10 mouse cellular contexts compared by ENCODE assay signal in the genomic region with DNA sequence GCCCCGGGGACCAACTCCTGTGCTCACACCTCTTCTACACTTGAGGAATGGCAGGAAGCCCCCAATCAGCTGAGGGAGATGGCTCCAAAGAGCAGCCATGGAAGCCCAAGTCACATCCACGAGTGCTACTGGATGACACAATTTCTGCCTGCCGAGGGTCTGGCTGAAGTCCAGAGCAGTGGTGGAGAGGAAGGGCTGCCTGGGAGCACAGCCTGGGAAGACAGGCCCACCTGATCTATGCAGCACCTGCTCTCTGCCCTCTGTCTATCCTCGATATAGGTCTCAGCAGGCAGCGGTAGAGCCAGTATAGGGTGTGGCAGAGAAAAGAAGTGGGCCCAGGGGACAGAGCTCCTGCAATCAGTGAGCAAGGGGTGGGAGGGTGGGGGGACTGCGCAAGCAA. TPM values are rescaled to one million over a fixed set of nuclear protein-coding genes. Genes with fewer than 3 reads are reported as not detected.
A peak's percentile ranks its signal among the peaks of the same experiment; 100 is the strongest.
DNase-seq lines count a peak whose midpoint lies in the region; ATAC-seq and TF ChIP-seq lines count a peak whose summit lies in the region.
"Had no signal": no experiment of that assay in that cellular context is flagged by ENCODE, and none has a peak within 500 bp of the region (broad histone marks: within the 10 kb centered on the region; RNA-seq: fewer than 3 reads in every experiment).

No protein-coding gene starts in this region.

- TF ChIP-seq CTCF in midbrain, postnatal 0 days (IDR thresholded peaks at IDR 0.05): no peak

- H3K27ac ChIP-seq in forebrain, embryonic 10.5 days: peak overlapping the region; percentile 85; the same call in 1 of the 2 replicates
- H3K27ac ChIP-seq in forebrain, embryonic 14.5 days (ENCODE audit: low read depth, low read length): no peak overlapping the region
- peak overlapping the region; percentile 79 for H3K27ac ChIP-seq in midbrain, embryonic 10.5 days (replicated peaks)
- H3K27ac ChIP-seq in midbrain, postnatal 0 days (ENCODE audit: low read depth, low read length): no peak overlapping the region
- H3K27ac ChIP-seq in stomach, embryonic 16.5 days (ENCODE audit: low read length): no peak overlapping the region
- H3K27ac ChIP-seq: limb, embryonic 13.5 days had no signal

- H3K4me2 ChIP-seq in forebrain, embryonic 14.5 days (ENCODE audit: low read length): no peak overlapping the region
- no peak overlapping the region for H3K4me2 ChIP-seq in midbrain, postnatal 0 days (ENCODE audit: low read depth, low read length, poor library complexity, severe bottlenecking)
- H3K4me2 ChIP-seq in stomach, embryonic 16.5 days (ENCODE audit: low read depth, low read length): no peak overlapping the region
- H3K4me2 ChIP-seq: limb, embryonic 13.5 days had no signal

- WGBS in forebrain, embryonic 10.5 days: 81% methylated on average over 6 of the region's 6 CpGs
- WGBS in forebrain, embryonic 14.5 days: 60% methylated on average over 6 of the region's 6 CpGs
- WGBS in midbrain, embryonic 10.5 days: 80% methylated on average over 6 of the region's 6 CpGs
- WGBS in midbrain, postnatal 0 days: 62% methylated on average over 6 of the region's 6 CpGs
- 35% methylated on average over 6 of the region's 6 CpGs for WGBS in stomach, embryonic 16.5 days

- H3K4me1 ChIP-seq in forebrain, embryonic 10.5 days: peaks cover 65% of the 10 kb centered on the region
- peaks cover 33% of the 10 kb centered on the region for H3K4me1 ChIP-seq in forebrain, embryonic 14.5 days (ENCODE audit: control insufficient read depth, insufficient read depth, low read length)
- H3K4me1 ChIP-seq in midbrain, embryonic 10.5 days: peaks cover 69% of the 10 kb centered on the region
- H3K4me1 ChIP-seq in midbrain, postnatal 0 days (ENCODE audit: insufficient read depth, low read length): 0 out of 2 replicates have a peak, but pooled peaks cover 14% of the 10 kb centered on the region
- H3K4me1 ChIP-seq in stomach, embryonic 16.5 days (ENCODE audit: control insufficient read depth, insufficient read depth, low read length): peaks cover 57% of the 10 kb centered on the region

- no peak overlapping the region for H3K4me3 ChIP-seq in forebrain, embryonic 10.5 days
- H3K4me3 ChIP-seq in forebrain, embryonic 14.5 days (ENCODE audit: low read depth, low read length): no peak overlapping the region
- no peak overlapping the region for H3K4me3 ChIP-seq in midbrain, embryonic 10.5 days
- H3K4me3 ChIP-seq in midbrain, postnatal 0 days (ENCODE audit: low read depth, low read length): no peak overlapping the region
- no peak overlapping the region for H3K4me3 ChIP-seq in stomach, embryonic 16.5 days (replicated peaks; ENCODE audit: low read length)
- H3K4me3 ChIP-seq: limb, embryonic 13.5 days had no signal

- peaks cover 21% of the 10 kb centered on the region for H3K36me3 ChIP-seq in forebrain, embryonic 10.5 days (replicated peaks)
- 0 out of 2 replicates have a peak, but pooled peaks cover 4% of the 10 kb centered on the region for H3K36me3 ChIP-seq in forebrain, embryonic 14.5 days (ENCODE audit: control insufficient read depth, insufficient read depth, low read length)
- peaks cover 12% of the 10 kb centered on the region for H3K36me3 ChIP-seq in midbrain, embryonic 10.5 days
- H3K36me3 ChIP-seq in midbrain, postnatal 0 days (ENCODE audit: insufficient read depth, low read length): peaks cover 5% of the 10 kb centered on the region; the same call in 1 of the 2 replicates
- H3K36me3 ChIP-seq in stomach, embryonic 16.5 days (ENCODE audit: control insufficient read depth, insufficient read depth, low read length): no peaks in the 10 kb centered on the region; the same call in 1 of the 2 replicates

- H3K9me3 ChIP-seq in forebrain, embryonic 10.5 days: no peaks in the 10 kb centered on the region
- H3K9me3 ChIP-seq in forebrain, embryonic 14.5 days (replicated peaks; ENCODE audit: control insufficient read depth, low read length): no peaks in the 10 kb centered on the region
- H3K9me3 ChIP-seq in midbrain, embryonic 10.5 days (replicated peaks): no peaks in the 10 kb centered on the region
- H3K9me3 ChIP-seq in midbrain, postnatal 0 days (ENCODE audit: low read length): no peaks in the 10 kb centered on the region
- no peaks in the 10 kb centered on the region for H3K9me3 ChIP-seq in stomach, embryonic 16.5 days (replicated peaks; ENCODE audit: control insufficient read depth, low read length)
- H3K9me3 ChIP-seq: limb, embryonic 13.5 days had no signal

- DNase-seq in forebrain, embryonic 10.5 days (ENCODE audit: extremely low spot score, low spot score): no peak
- no peak for DNase-seq in forebrain, embryonic 14.5 days (ENCODE audit: low spot score)
- no peak for DNase-seq in midbrain, embryonic 10.5 days (ENCODE audit: low spot score)
- DNase-seq in midbrain, postnatal 0 days (ENCODE audit: low spot score): no peak
- DNase-seq in heart, postnatal 36 days: peak; percentile 57 to 63
- DNase-seq in left cerebral cortex, adult 8-10 months (ENCODE audit: low spot score in 2 of 2): no peak
- DNase-seq in ovary, postnatal 14 days (ENCODE audit: low spot score): no peak

- H3K27me3 ChIP-seq in forebrain, embryonic 10.5 days (ENCODE audit: poor library complexity, severe bottlenecking): no peaks in the 10 kb centered on the region
- H3K27me3 ChIP-seq in forebrain, embryonic 14.5 days (replicated peaks; ENCODE audit: control insufficient read depth, insufficient read depth, low read length): no peaks in the 10 kb centered on the region
- H3K27me3 ChIP-seq in midbrain, embryonic 10.5 days (ENCODE audit: low read depth, poor library complexity, severe bottlenecking): no peaks in the 10 kb centered on the region
- H3K27me3 ChIP-seq in midbrain, postnatal 0 days (ENCODE audit: insufficient read depth, low read length): no peaks in the 10 kb centered on the region
- H3K27me3 ChIP-seq in stomach, embryonic 16.5 days (ENCODE audit: control insufficient read depth, insufficient read depth, low read length): no peaks in the 10 kb centered on the region
- H3K27me3 ChIP-seq: limb, embryonic 13.5 days had no signal

- no peak for ATAC-seq in forebrain, embryonic 14.5 days
- no peak for ATAC-seq in midbrain, postnatal 0 days (ENCODE audit: low FRiP score)
- no peak for ATAC-seq in stomach, embryonic 16.5 days (ENCODE audit: insufficient read depth, low FRiP score)

- no peak overlapping the region for H3K9ac ChIP-seq in forebrain, embryonic 14.5 days (ENCODE audit: low read length)
- no peak overlapping the region for H3K9ac ChIP-seq in midbrain, postnatal 0 days (replicated peaks; ENCODE audit: low read length, poor library complexity, severe bottlenecking)
- H3K9ac ChIP-seq in stomach, embryonic 16.5 days (ENCODE audit: low read length): peak overlapping the region; percentile 42

- intact Hi-C loops in heart, postnatal 36 days (cut with DNase I): no loop called here

RNA-seq across cellular contexts. Expression of a gene that starts 1.3 kb away (rescaled TPM):
- polyA plus RNA-seq in forebrain, embryonic 10.5 days (2016; fragmentation: Nextera tagmentation; extraction: Ambion mirVana): 0.44 and 0.52 TPM in 2 replicates
- 0.20 and 0.30 TPM in 2 replicates for polyA plus RNA-seq in forebrain, embryonic 14.5 days (2014; fragmentation: Nextera tagmentation; extraction: Ambion mirVana)
- polyA plus RNA-seq in midbrain, embryonic 10.5 days (2016; fragmentation: Nextera tagmentation; extraction: Ambion mirVana): 0.12 and 0.19 TPM in 2 replicates
- 0.11 TPM in 1 of 2 replicates, not detected in the other for total RNA-seq in midbrain, postnatal 0 days (2014; rRNA removed)
- polyA plus RNA-seq in midbrain, postnatal 0 days (2015; fragmentation: Nextera tagmentation; extraction: Ambion mirVana): 0.14 TPM in 1 of 2 replicates, not detected in the other
- not detected for total RNA-seq in heart, postnatal 36 days (2021)
- 0.83 and 0.91 TPM in 2 replicates for polyA plus RNA-seq in stomach, embryonic 16.5 days (2015; fragmentation: Nextera tagmentation; extraction: Ambion mirVana)
- total RNA-seq in left cerebral cortex, adult 8-10 months (2022): not detected
- total RNA-seq: heart, postnatal 10 days had no signal

RNA-seq across cellular contexts. Expression of a gene that starts 14.7 kb away (rescaled TPM):
- 1,773 and 1,865 TPM in 2 replicates for polyA plus RNA-seq in forebrain, embryonic 10.5 days (2016; fragmentation: Nextera tagmentation; extraction: Ambion mirVana)
- 349 and 462 TPM in 2 replicates for polyA plus RNA-seq in forebrain, embryonic 14.5 days (2014; fragmentation: Nextera tagmentation; extraction: Ambion mirVana)
- polyA plus RNA-seq in midbrain, embryonic 10.5 days (2016; fragmentation: Nextera tagmentation; extraction: Ambion mirVana): 1,290 and 1,659 TPM in 2 replicates
- 39.0 and 40.8 TPM in 2 replicates for total RNA-seq in midbrain, postnatal 0 days (2014; rRNA removed)
- polyA plus RNA-seq in midbrain, postnatal 0 days (2015; fragmentation: Nextera tagmentation; extraction: Ambion mirVana): 71.0 and 71.4 TPM in 2 replicates
- 1 to 10 TPM; 2.4 to 3.9 TPM for total RNA-seq in heart, postnatal 36 days (2021)
- 458 and 550 TPM in 2 replicates for polyA plus RNA-seq in stomach, embryonic 16.5 days (2015; fragmentation: Nextera tagmentation; extraction: Ambion mirVana)
- total RNA-seq in left cerebral cortex, adult 8-10 months (2022): 10 to 100 TPM; 17.9 to 21.1 (median 19.8) TPM

RNA-seq across cellular contexts. Expression of a gene that starts 19.8 kb away (rescaled TPM):
- polyA plus RNA-seq in forebrain, embryonic 10.5 days (2016; fragmentation: Nextera tagmentation; extraction: Ambion mirVana): 0.12 and 0.77 TPM in 2 replicates
- 0.83 and 1.2 TPM in 2 replicates for polyA plus RNA-seq in forebrain, embryonic 14.5 days (2014; fragmentation: Nextera tagmentation; extraction: Ambion mirVana)
- 0.81 and 1.0 TPM in 2 replicates for polyA plus RNA-seq in midbrain, embryonic 10.5 days (2016; fragmentation: Nextera tagmentation; extraction: Ambion mirVana)
- total RNA-seq in midbrain, postnatal 0 days (2014; rRNA removed): 1.8 and 4.0 TPM in 2 replicates
- 0.25 and 0.34 TPM in 2 replicates for polyA plus RNA-seq in midbrain, postnatal 0 days (2015; fragmentation: Nextera tagmentation; extraction: Ambion mirVana)
- total RNA-seq in heart, postnatal 36 days (2021): not detected
- 0.27 and 0.31 TPM in 2 replicates for polyA plus RNA-seq in stomach, embryonic 16.5 days (2015; fragmentation: Nextera tagmentation; extraction: Ambion mirVana)
- 10 to 100 TPM; 57.9 to 66.5 (median 60.3) TPM for total RNA-seq in left cerebral cortex, adult 8-10 months (2022)

RNA-seq across cellular contexts. Expression of a gene that starts 28.8 kb away (rescaled TPM):
- 35.1 and 39.1 TPM in 2 replicates for polyA plus RNA-seq in forebrain, embryonic 10.5 days (2016; fragmentation: Nextera tagmentation; extraction: Ambion mirVana)
- polyA plus RNA-seq in forebrain, embryonic 14.5 days (2014; fragmentation: Nextera tagmentation; extraction: Ambion mirVana): 26.7 and 29.1 TPM in 2 replicates
- 28.3 and 35.0 TPM in 2 replicates for polyA plus RNA-seq in midbrain, embryonic 10.5 days (2016; fragmentation: Nextera tagmentation; extraction: Ambion mirVana)
- total RNA-seq in midbrain, postnatal 0 days (2014; rRNA removed): 99.8 and 144 TPM in 2 replicates
- 35.1 and 36.6 TPM in 2 replicates for polyA plus RNA-seq in midbrain, postnatal 0 days (2015; fragmentation: Nextera tagmentation; extraction: Ambion mirVana)
- 10 to 100 TPM; 48.4 to 51.2 TPM for total RNA-seq in heart, postnatal 36 days (2021)
- 34.9 and 38.3 TPM in 2 replicates for polyA plus RNA-seq in stomach, embryonic 16.5 days (2015; fragmentation: Nextera tagmentation; extraction: Ambion mirVana)
- 100 to 1,000 TPM; 414 to 471 (median 424) TPM for total RNA-seq in left cerebral cortex, adult 8-10 months (2022)

Comparison
In these comparisons a context has a peak if more than half of its experiments do, and no peak if none do; other contexts are left out.
1. H3K27ac ChIP-seq: peak in forebrain, embryonic 10.5 days (single experiment) and midbrain, embryonic 10.5 days (single experiment); none in forebrain, embryonic 14.5 days (single experiment), midbrain, postnatal 0 days (single experiment) and stomach, embryonic 16.5 days (single experiment).
2. DNase-seq: peak in heart, postnatal 36 days (2 of 2); none in forebrain, embryonic 10.5 days (single experiment), forebrain, embryonic 14.5 days (single experiment), midbrain, embryonic 10.5 days (single experiment), midbrain, postnatal 0 days (single experiment), left cerebral cortex, adult 8-10 months (0 of 2) and ovary, postnatal 14 days (single experiment).